Mouse (Mus musculus) left cerebral cortex, postnatal 25 days (tissue): ENCODE data around the gene Hamp. TPM values are rescaled to one million over a fixed set of nuclear protein-coding genes. Genes with fewer than 3 reads are reported as not detected.

Source experiments
- DNase-seq, 2 experiments: peaks; one replicate each; pipeline ENCODE4 v3.0.0; 2022; ENCODE audit warnings: low spot score in 2 of 2, mixed read lengths in 1 of 2
- intact Hi-C: fragments of 180-260 bp; cut with DNase I; formaldehyde crosslinking; loops from one replicate; pipeline ENCODE4 v1.15.1; 2025
- total RNA-seq, 2 experiments: library from RNA; stranded (reverse); gene quantifications; 2 replicates each; pipeline ENCODE4 v1.2.3; 2021

Hamp gene
- total RNA-seq, result not detected

DNA sequence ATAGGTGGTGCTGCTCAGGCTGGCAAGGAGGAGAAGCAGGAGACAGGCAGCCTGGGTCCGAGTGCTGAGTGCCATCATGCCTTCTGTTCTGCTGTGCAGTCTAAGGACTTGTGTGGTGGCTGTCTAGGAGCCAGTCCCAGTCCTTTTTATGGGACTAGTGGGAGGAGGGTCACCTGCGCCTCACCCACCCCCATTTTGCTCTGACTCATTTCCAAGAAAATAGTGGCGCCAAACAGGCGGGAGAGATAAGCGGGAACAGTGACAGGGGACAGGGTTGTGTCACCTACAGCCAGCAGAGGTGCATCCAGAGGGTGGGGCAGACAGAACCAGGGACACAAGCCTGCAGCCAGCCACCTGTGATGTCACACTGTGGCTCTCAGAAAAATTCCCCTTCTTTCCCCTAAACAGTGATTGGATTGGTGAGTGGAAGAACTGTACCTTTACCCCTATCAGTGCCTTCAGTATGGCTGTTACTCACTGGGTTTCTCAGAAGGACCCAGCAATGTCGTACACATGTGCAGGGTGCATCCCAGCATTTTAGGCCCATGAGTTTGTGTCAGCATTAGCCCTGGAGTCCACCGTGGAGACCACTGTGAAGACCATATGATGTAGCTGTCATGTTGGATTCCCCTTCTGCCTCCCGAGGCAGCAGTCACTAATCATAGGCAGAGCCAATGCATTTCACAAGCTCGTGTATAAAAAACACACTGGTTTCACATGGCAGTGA is at the start of gene Hamp:
Gene Hamp, minus strand, starts transcription at position 124 of the 727 bp plus-strand sequence.
- no peak for DNase-seq
- intact Hi-C loops, result no loop called here

DNA sequence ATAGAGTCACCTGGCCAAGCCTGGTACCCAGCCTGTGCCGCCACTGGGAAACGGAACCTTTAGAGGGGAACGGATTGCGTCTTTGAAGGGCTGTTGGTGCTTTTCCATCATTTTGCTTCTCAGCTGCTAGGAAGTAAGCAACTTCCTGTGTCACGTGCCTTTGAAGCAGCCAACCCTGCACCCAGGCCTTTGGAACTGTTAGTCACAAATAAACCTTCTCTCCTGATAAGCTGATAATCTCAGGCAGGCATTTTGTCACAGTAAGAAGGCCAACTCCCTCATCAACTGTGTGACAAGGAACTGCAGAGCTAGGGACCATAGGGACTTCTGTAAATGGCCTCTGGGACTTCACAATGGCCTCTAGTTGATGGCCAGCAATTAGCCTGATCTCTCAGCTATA is 48.3 kb upstream of the Hamp start:
- no peak for DNase-seq
- intact Hi-C loops, result no loop called here

- intact Hi-C loops, result no loop called here
- DNase-seq, result no peak
Measured at GRCm38 (mm10) chr7:30988519-30989162, 44.8 kb upstream of the Hamp start.

DNA sequence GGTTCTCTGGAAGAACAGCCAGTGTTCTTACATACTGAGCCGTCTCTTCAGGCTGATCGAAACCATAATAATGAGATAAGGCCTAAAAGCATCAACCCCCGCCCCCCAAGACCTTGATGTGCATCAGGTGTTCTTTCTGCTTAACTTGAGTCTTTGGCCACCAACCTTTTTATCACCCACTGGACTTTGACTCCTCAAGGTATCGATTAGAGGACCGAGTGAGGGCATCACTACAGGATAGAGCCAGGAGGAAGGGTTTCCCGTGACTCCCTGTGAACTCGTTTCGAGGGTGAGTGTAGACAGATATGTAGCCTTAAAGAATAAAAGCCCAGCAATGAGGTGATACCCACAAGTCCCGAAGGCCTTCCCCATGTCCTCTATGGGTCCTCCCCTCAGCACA is 41.5 kb upstream of the Hamp start:
- intact Hi-C loops, result no loop called here
- no peak for DNase-seq

DNA sequence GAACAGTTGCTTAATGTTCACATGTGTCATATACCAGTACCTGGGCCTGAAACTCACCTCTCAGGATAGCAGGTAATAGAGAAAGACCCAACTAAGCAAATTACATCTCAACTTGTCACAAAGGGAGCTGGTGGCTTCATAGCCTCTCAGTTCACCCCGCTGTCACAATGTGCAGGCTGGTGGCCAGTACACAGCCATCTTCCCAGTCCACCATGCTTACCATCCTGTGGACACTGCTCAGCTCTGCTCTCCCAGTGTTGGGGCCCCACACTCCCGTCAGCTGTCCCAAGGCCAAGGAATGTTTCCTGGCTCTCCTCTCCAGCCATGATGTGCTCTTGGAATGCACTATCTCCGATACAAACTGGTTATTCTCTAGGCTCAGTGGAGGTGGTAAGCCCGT is 37.9 kb upstream of the Hamp start:
- intact Hi-C loops, result no loop called here
- DNase-seq, result no peak

DNA sequence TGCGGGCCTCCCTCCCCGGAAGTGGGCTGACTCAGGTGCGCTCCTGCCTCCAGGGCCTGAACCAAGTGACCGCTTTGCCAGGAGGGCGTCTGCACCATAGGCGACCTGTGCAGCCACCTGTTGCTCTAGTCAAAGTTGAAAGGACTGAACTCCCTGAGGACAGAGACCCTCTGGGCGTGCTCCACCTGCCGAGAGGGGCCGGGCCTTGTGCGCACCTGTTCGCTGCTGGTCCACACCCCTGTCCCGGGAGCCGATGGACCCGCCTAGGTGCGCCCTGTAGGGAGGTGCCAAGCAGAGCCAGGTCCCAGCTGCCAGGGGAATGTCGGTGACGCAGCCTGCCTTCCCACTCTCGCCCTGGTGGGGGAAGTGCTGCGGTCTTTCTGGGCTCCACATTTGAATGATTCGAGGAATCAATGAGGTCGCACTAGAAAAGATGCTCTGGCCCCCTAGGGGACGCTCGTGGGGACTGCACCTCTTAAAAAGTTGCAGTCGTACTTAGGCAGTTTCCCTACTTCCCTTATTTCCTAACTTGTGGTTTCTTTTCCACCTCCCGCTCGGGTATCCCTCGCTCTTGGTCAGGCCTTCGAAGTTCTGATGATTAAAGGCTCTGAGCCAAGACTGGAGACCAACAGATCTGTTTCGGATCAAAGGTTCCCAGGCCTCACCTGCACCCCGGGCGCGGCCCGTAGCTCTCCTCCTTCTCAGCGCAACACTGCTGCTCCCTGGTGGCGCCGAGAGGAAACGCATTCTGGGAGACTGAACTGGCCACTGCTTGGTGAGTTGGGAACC is 29.9 kb upstream of the Hamp start, which contains the start of gene Fam187b:
Gene Fam187b, plus strand, starts transcription at position 290 of the 789 bp plus-strand sequence.
- DNase-seq, result peak; percentile 66 to 72
- intact Hi-C loops, result no loop called here

GRCm38 (mm10) chr7:30973251-30973500 is 29.3 kb upstream of the Hamp start, which contains the start of gene Lsr:
Gene Lsr, minus strand, starts transcription at chr7:30973464.
- intact Hi-C loops, result no loop called here
- DNase-seq, result no peak

DNA sequence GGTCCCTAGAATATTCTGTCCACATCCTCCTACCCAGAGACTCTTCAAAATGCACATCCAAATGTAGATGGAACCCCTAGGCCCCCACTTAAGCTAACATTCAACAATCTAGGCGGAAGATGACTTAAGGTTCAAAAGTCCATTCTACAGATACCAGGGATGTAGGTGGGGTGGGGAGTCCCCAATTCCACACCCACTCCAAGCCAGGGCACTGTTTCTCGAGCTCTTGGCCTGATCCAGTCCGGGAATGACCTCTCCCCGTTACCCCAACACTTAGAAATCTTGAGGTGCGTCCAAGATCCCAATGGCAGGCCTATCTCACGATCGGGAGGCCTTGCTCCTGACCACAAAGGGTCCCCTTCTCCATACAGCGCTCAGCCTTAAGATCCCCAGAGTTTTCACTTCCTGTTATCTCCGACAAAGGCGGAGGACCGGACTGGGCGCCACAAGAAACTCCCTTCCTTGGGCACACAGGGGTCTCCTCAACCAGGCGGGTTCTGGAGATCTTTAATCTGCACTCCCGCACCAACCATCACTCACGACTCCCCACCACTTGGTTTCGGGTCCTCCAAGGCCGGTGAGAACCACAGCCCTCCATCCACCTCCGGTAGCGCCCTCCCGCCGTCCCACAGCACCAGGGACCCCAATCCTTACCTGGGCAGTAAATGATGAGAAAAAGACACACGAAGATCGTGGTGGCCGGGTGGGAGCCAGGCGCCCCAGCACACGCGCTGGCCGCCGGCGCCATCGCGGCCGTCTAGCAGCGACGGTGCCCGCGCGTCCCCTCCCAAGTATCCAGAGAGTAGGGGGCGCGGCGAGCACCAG is 28.8 kb upstream of the Hamp start:
- intact Hi-C loops, result no loop called here
- DNase-seq, result no peak

- intact Hi-C loops, result no loop called here
- DNase-seq, result no peak
Measured at GRCm38 (mm10) chr7:30971901-30972300, 28.1 kb upstream of the Hamp start.

DNA sequence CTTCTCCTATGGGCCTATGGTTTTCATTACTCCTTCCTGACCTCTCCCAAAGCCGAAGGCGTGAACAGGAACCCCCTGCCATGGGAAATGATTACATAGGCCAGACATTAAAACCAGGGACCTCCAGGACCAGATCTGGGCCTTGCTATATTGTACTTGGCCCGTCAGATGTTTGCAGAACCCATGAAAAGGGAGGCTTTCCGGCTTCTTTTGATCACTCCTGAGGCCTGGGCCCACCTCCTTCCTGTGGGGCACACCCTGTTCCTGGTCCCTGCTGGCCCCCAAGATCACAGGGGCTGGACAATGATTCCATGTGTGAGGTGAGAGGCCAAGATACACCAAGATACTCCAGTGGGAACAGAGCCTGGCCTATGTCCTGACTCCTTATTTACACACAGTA is 25.3 kb upstream of the Hamp start:
- no peak for DNase-seq
- intact Hi-C loops, result no loop called here

- intact Hi-C loops, result no loop called here
- no peak for DNase-seq
Measured at GRCm38 (mm10) chr7:30968611-30969010, 24.8 kb upstream of the Hamp start.

DNA sequence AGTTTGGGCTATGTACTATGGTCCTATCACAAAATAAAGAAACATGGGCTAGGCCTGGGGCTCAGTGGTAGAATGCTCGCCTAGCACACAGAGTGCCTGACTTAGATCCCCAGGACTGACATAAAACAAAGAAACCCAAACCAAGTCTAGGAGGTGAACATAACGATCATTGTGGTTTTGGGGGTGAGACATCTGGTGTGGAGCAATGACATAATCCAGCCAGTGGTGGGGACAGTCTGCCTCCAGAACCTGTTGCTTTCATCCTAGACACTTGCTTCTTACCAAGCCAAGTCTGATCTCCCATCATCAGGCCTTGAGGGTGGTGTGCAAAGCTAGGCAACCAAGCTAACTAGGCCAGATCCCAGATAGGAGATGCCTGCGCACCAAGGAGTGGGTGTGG is 22.8 kb upstream of the Hamp start:
- DNase-seq, result no peak
- intact Hi-C loops, result no loop called here

DNA sequence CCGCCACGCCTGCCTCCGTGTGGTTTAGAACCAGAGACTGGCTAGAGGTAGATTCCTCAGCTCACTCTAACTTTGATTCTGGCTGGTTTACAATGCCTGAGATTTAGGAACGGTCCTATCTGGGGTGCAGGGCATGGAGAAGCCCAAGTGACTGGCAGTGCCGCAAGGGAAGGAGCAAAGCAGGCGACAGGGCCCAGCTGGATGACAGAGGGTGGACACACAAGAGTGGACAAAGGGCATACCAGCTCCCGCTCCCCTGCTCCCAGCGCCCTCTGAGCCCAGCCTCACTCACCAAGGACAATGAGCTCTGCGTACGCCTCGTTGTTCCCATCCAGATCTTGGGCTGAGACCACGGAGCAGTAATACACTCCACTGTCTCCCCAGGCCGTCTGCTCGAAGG is 21.8 kb upstream of the Hamp start:
- intact Hi-C loops, result no loop called here
- DNase-seq, result no peak

- intact Hi-C loops, result no loop called here
- no peak for DNase-seq
Measured at GRCm38 (mm10) chr7:30964366-30964765, 20.5 kb upstream of the Hamp start.

GRCm38 (mm10) chr7:30962862-30963261 is 19.0 kb upstream of the Hamp start:
- no peak for DNase-seq
- intact Hi-C loops, result no loop called here

- intact Hi-C loops, result loop anchor here (5.0 kb wide), 1 partner anchor 137 kb away; no protein-coding TSS in a partner anchor
Measured at GRCm38 (mm10) chr7:30959786-30960349, 16.0 kb upstream of the Hamp start.

GRCm38 (mm10) chr7:30958866-30959487 is 15.1 kb upstream of the Hamp start:
- no peak for DNase-seq
- intact Hi-C loops, result loop anchor here (5.0 kb wide), 1 partner anchor 138 kb away; no protein-coding TSS in a partner anchor

More at GRCm38 (mm10) chr7:30959786-30960349, 16.0 kb upstream of the Hamp start:
- no peak for DNase-seq

DNA sequence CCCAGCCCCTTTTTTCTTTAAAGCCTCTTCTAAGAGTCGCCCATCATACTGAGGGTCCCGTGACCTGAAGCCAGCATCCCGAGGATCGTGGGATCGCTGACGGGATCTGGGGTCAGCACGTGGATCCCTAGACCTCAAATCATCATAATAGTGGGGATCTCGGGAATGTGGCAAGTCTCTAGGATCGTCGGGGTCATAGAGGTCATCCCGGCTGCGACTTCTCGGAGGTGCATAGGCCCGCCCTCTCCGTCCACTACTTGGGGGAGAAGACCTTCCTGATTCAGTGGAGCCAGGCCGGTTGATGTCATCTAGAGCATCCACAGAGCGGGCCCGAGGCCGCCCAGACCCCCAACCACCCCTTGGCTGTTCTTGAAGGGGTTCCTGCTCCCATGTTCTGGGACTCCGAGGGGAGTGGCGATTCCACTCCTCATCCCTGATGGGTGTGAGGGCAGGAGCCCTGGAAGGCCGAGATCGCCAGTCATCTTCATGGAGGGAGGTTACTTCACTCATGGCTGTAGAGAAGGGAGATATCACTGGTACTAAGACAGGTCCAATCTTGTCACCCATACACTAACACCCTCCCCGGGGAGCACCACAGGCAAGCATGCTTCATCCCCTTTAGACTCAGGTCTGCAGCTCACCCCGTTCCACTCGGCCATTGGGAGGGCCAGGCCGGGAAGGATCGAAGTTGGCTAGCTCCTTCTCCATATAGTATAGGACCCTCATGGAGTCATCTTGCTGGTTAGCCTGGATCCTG is 14.5 kb upstream of the Hamp start:
- intact Hi-C loops, result loop anchor here (5.0 kb wide), 1 partner anchor 139 kb away; no protein-coding TSS in a partner anchor
- no peak for DNase-seq
